Mouse (Mus musculus) stomach, postnatal 0 days (tissue): ENCODE results near the gene Plekha6. TPM values are rescaled to one million over a fixed set of nuclear protein-coding genes. Genes with fewer than 3 reads are reported as not detected.

Experiments
- ATAC-seq: fragments of 200-750 bp; cut with Nextera tagmentation; 2 replicates; pipeline ENCODE4 v1.8.0; 2017; ENCODE audit not compliant: low FRiP score, low TSS enrichment
- DNase-seq: peaks from one replicate; pipeline ENCODE4 v3.0.0-alpha.2; 2016; ENCODE audit warnings: low spot score
- H3K27ac ChIP-seq: fragments of 300-500 bp; sonication (generic); replicated peaks from 2 replicates; pipeline ENCODE4 v1.5.1; 2014; ENCODE audit warnings: mild to moderate bottlenecking, control low read depth
- H3K27me3 ChIP-seq: fragments of 300-500 bp; sonication (generic); 2 replicates; pipeline ENCODE4 v1.6.1; 2014; ENCODE audit warnings: low read length; ENCODE audit not compliant: control insufficient read depth, insufficient read depth
- H3K36me3 ChIP-seq: fragments of 300-500 bp; sonication (generic); 2 replicates; pipeline ENCODE4 v1.6.1; 2014; ENCODE audit warnings: low read length, mixed read lengths; ENCODE audit not compliant: control insufficient read depth, insufficient read depth
- H3K4me1 ChIP-seq: fragments of 300-500 bp; sonication (generic); replicated peaks from 2 replicates; pipeline ENCODE4 v1.6.1; 2014; ENCODE audit warnings: antibody characterized with exemption; ENCODE audit not compliant: control insufficient read depth, insufficient read depth
- H3K4me2 ChIP-seq: fragments of 300-500 bp; sonication (generic); replicated peaks from 2 replicates; pipeline ENCODE4 v1.6.1; 2014; ENCODE audit warnings: low read depth, mild to moderate bottlenecking, control low read depth, moderate library complexity
- H3K4me3 ChIP-seq: fragments of 300-500 bp; sonication (generic); 2 replicates; pipeline ENCODE4 v1.5.1; 2014; ENCODE audit warnings: low read depth, low read length, control low read depth
- H3K9ac ChIP-seq: fragments of 300-500 bp; sonication (generic); 2 replicates; pipeline ENCODE4 v1.6.1; 2014; ENCODE audit warnings: mild to moderate bottlenecking, low read length, control low read depth, mixed read lengths
- H3K9me3 ChIP-seq: fragments of 300-500 bp; sonication (generic); 2 replicates; pipeline ENCODE4 v1.6.1; 2016; ENCODE audit warnings: low read length; ENCODE audit not compliant: control insufficient read depth
- CTCF ChIP-seq: IDR thresholded peaks from 2 replicates; pipeline ENCODE4 v1.5.1; 2016; ENCODE audit warnings: antibody characterized with exemption, low read depth, mild to moderate bottlenecking, moderate library complexity
- EP300 ChIP-seq: optimal IDR thresholded peaks from 2 replicates; pipeline ENCODE3; 2016; ENCODE audit warnings: antibody characterized with exemption
- WGBS: fragments of 180-500 bp; shearing (Covaris S2); extraction: QIAGEN DNeasy Blood & Tissue Kit; methylation state at CpG from one replicate; pipeline ENCODE4 v1.1.7; 2014; 5-methylcytosine and 5-hydroxymethylcytosine counted together
- polyA plus RNA-seq: library from polyadenylated mRNA; unstranded; fragments of >200 nt; fragmentation: Nextera tagmentation; extraction: Ambion mirVana; gene quantifications from 2 replicates; pipeline ENCODE4 v1.2.1, GENCODE M21; 2015

The Plekha6 gene
- polyA plus RNA-seq, 1 experiment from 2014 or later: 11.1 TPM

GRCm38 (mm10) chr1:133130638-133131560 lies 33.1 kb upstream of the Plekha6 start, which contains the start of gene Ppp1r15b:
TSS of gene Ppp1r15b (plus strand) at chr1:133131143.
- ATAC-seq: peak; percentile 99
- TF ChIP-seq CTCF: no peak; the same call in 1 of the 2 replicates
- TF ChIP-seq EP300: peak; percentile 27
- no peaks in the 10 kb centered on the region for H3K9me3 ChIP-seq
- H3K4me1 ChIP-seq: no peaks in the 10 kb centered on the region
- H3K9ac ChIP-seq: peak within 1 kb of the TSS; percentile 99
- H3K27me3 ChIP-seq: no peaks in the 10 kb centered on the region
- WGBS: under 1% methylated on average over 71 of the region's 72 CpGs
- peak; percentile 99 for DNase-seq
- H3K4me3 ChIP-seq: peak within 1 kb of the TSS; percentile 99
- H3K36me3 ChIP-seq: no peaks in the 10 kb centered on the region
- peak within 1 kb of the TSS; percentile 99 for H3K27ac ChIP-seq
- peak within 1 kb of the TSS; percentile 96 for H3K4me2 ChIP-seq

GRCm38 (mm10) chr1:133131561-133131905 lies 32.5 kb upstream of the Plekha6 start:
- ATAC-seq (no peak), DNase-seq (no peak)
- Histone ChIP-seq H3K9me3 (no peaks in the 10 kb centered on the region), H3K36me3 (0 out of 2 replicates have a peak, but pooled peaks cover 2% of the 10 kb centered on the region), H3K27me3 (no peaks in the 10 kb centered on the region), H3K4me1 (no peaks in the 10 kb centered on the region), H3K4me3 (peak overlapping the region; percentile 99), H3K4me2 (peak overlapping the region; percentile 96), H3K27ac (peak overlapping the region; percentile 99), H3K9ac (peak overlapping the region; percentile 99)
- no peak for TF ChIP-seq CTCF
- TF ChIP-seq EP300: no peak
- WGBS: 0% methylated on average over 26 of the region's 35 CpGs

DNA sequence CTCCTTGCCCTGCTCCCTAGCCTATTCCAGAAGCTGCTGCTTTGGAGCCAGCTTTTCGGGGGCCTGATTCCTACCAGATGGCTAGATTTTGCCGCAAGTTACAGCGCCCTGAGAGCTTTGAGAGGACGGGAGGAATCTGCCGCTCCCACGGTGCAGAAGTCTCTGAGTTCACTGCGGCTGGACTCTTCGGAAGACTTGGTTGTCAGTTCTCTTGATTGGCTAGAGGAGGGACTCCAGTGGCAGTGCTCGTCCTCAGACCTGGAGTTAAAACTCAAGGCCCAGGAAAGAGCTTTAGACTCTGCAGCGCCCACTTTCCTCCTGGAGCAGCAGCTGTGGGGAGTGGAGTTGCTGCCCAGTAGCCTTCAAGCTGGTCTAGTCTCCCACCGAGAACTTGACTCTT lies 32.1 kb upstream of the Plekha6 start:
- H3K9me3 ChIP-seq: no peaks in the 10 kb centered on the region
- H3K4me1 ChIP-seq: no peaks in the 10 kb centered on the region
- peak overlapping the region; percentile 99 for H3K4me3 ChIP-seq
- H3K27me3 ChIP-seq: no peaks in the 10 kb centered on the region
- H3K27ac ChIP-seq: peak overlapping the region; percentile 99
- peak overlapping the region; percentile 99 for H3K9ac ChIP-seq
- H3K4me2 ChIP-seq: peak overlapping the region; percentile 96
- WGBS: 0% methylated on average over 11 of the region's 11 CpGs
- no peak for ATAC-seq
- H3K36me3 ChIP-seq: peaks cover 3% of the 10 kb centered on the region; the same call in 1 of the 2 replicates
- peak; percentile 37 for DNase-seq
- TF ChIP-seq EP300 (no peak), CTCF (no peak)

DNA sequence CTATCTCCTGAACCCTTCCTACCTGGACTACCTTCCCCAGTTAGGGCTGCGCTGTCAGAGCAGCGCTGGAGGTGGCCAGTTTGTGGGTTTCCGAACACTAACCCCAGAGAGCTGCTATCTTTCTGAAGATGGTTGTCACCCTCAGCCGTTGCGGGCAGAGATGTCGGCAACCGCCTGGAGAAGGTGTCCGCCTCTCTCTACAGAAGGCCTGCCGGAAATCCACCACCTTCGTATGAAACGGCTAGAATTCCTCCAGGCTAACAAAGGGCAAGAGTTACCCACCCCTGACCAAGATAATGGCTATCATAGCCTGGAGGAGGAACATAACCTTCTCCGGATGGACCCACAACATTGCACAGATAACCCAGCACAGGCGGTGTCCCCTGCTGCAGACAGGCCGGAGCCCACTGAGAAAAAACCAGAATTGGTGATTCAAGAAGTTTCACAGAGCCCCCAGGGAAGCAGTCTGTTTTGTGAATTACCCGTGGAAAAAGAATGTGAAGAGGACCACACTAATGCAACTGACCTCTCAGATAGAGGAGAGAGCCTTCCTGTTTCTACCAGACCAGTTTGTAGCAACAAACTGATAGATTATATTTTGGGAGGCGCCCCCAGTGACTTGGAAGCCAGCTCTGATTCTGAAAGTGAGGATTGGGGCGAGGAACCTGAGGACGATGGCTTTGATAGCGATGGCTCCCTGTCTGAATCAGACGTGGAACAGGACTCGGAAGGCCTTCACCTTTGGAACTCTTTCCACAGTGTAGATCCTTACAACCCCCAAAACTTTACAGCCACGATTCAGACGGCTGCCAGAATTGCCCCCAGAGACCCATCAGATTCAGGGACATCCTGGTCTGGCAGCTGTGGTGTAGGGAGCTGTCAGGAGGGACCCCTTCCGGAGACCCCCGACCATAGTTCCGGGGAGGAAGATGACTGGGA lies 31.4 kb upstream of the Plekha6 start:
- Histone ChIP-seq H3K27ac (peak overlapping the region; percentile 99), H3K27me3 (no peaks in the 10 kb centered on the region), H3K4me3 (peak overlapping the region; percentile 99), H3K9me3 (no peaks in the 10 kb centered on the region), H3K36me3 (peaks cover 8% of the 10 kb centered on the region; the same call in 1 of the 2 replicates), H3K9ac (peak overlapping the region; percentile 99), H3K4me2 (peak overlapping the region; percentile 96), H3K4me1 (no peaks in the 10 kb centered on the region)
- DNase-seq (no peak), ATAC-seq (no peak)
- 3% methylated on average over 26 of the region's 26 CpGs for WGBS
- TF ChIP-seq EP300 (no peak), CTCF (no peak)

DNA sequence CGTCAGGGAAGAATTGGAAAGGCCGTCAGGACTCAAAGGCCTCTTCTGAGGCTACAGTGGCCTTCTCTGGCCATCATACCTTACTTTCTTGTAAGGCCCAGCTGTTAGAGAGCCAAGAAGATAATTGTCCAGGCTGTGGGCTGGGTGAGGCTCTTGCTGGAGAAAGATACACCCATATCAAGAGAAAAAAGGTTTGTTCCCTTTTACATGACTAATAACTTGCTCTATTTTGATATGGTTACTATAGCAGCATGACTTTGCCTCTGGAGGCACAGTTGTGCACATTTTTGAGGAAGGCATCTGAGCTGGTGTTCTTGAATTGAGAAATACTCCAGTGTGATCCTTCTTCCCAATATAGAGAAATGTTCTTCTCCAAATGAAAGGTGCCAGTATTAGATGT lies 30.6 kb upstream of the Plekha6 start:
- peaks cover 8% of the 10 kb centered on the region; the same call in 1 of the 2 replicates for H3K36me3 ChIP-seq
- H3K4me2 ChIP-seq: peak overlapping the region; percentile 96
- no peaks in the 10 kb centered on the region for H3K9me3 ChIP-seq
- peak overlapping the region; percentile 99 for H3K4me3 ChIP-seq
- TF ChIP-seq EP300: no peak
- no peak for TF ChIP-seq CTCF
- H3K9ac ChIP-seq: peak overlapping the region; percentile 99
- H3K4me1 ChIP-seq: no peaks in the 10 kb centered on the region
- peak overlapping the region; percentile 99 for H3K27ac ChIP-seq
- 6% methylated on average over 2 of the region's 2 CpGs for WGBS
- no peaks in the 10 kb centered on the region for H3K27me3 ChIP-seq
- peak; percentile 34 for DNase-seq
- ATAC-seq: no peak
